Mouse (Mus musculus): ENCODE measurements at regions not wholly inside any gene's neighbourhood (a gene's known extent, or its start where the extent isn't known, plus 50 kb on each side); places are given as distances from the start of the nearest gene placed in this dataset.

DNA sequence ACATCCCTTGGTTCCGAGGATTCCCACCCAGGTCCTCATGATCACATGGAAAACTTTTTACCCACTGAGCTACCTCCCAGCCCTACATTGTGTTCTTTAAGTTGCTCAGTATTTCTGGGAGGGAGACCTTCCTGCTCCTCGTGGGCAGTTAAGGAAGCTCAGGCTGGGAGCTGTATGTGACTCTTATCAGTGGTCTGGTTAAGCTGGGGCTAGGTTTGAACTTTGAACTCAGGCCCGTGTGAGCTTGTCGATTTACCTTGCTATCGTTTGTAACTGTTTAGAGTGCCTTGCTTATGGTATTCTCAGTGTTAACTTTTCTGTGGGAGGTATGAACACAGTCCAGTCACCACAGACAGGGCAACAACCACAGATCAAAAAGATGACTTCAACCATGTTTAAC, 68.4 kb upstream of the Tpm1 start:
- no peak for DNase-seq (ENCODE audit: low read depth, low spot score)

DNA sequence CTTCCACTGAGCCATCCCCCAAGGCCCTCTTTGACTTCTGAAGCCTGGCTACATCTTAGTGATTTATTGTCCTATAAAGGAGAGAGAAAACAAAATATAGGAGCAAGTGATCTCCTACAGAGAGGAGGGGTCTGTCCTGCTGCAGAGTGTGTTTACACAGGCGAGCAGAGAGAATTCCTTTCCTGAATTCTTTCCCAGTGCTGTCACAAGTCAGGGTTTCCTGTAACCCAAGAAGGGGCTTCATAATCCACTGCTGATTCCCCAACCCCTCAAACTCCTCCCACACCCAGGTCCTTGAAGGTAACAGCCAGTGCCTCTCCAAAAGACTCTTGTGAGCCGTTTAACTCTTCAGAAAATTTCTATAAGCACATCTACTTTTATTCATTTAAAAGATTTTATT, 66.8 kb upstream of the Tpm1 start:
- no peak for DNase-seq (ENCODE audit: low read depth, low spot score)

DNA sequence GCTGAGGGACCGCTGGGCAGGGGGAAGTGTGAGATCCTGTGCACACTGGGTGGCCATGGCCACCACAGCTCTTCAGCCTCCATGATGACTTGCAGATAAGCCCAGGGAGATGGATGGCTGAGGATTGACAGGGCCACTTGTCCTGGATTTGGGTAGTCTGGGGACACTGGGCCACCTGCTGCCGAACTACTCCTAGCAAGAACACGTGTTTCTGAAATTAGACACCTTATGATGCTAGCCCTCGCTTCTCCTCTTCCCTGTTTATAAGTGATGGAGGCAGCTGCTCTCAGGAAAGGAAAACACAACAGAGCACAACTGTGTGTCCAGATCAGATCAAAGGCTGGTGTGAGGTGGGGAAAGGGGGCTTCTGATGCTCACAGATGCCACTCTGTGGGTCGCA, 64.9 kb upstream of the Tpm1 start:
- no peak for DNase-seq (ENCODE audit: low read depth, low spot score)

DNA sequence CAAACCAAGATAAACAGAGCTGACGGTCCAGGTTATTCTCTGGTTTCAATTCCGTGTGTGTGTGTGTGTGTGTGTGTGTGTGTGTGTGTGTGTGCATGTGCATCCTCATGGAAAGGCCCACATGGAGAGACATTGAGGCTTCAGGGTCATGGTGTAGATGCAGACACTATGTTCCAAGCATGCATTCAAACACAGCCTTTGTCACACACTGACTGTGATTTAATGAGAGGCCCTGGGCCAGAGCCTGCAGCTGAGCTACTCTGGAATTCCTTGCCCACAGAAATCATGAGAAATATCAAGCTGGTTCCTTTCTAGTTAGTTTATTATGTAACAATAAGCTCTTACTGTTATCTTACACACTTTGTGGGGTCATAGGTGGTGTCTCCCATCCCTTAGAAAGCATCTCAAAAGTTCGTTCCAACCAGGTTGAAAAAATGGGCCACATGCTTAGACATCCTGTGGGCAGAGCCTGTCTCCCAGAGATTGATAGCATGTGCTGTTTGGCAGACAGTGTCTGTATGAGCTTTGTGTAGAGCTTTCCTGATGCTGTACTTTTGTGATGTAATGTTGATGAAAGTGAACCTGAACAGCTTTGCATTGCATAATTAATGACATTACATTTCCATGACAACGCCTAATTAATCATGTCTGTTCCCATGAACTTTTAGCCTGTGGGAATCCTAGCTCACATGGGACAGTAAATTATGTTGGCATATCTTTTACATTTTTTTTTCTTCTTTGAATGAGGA, 62.8 kb upstream of the Tpm1 start:
- DNase-seq (ENCODE audit: low read depth, low spot score), result no peak

DNA sequence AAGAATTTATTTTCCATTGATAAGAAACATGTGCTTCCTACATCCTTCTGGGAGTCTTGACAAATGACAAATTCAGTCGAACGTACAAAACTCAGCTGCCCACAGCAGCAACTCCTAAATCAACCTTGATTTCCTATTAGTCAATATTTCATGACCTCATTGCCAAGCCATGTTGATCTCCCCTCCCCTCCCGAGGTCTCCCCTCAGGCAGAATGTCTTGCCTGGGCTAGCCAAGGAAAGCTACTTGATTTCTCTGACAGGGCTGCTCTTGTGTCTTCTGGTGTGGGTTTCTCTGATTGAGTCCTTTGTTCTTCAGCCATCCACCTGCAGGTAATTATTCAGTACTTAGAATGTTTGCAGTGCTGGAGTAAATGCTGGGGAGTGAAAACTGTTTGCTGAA, 58.7 kb upstream of the Tpm1 start:
- no peak for DNase-seq (ENCODE audit: low read depth, low spot score)

DNA sequence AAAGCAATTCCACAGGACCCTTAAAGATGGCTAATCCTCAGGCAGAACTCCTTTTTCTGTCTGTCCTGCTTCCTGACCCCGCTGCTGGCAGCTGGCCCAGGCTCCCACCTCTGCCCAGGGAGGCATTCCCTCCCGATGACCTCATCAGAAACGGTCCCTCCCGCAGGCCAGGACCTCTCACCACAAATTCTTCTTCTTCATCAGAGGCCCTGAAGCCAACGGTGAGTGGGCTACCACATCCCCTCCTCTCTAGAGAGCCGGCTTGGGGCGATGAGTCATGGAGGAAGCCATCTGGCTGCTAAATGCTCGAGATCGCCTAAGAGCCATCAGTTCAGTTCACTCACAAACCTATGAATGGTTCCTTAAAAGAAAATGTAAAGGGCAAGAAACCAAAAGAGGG, 56.7 kb upstream of the Tpm1 start:
- DNase-seq (ENCODE audit: low read depth, low spot score), result no peak

DNA sequence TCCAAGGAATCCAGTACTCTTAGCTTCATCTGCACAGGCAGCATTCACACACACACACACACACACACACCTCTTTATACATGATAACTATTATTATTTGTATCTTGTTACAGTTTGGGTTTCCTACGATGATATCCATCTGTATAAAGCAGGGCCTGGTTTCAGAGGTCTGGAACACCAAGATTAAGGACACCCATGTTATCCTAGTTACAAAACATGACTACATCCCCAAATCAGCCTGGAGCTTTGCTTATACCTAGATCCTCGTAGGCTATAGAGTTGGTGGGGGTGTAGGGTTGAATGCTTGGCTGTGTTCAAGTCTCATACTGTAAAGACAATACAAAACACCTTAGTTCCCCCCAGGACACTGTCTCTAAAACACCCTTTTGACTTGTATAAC, 56.0 kb upstream of the Tpm1 start:
- DNase-seq (ENCODE audit: low read depth, low spot score), result no peak

DNA sequence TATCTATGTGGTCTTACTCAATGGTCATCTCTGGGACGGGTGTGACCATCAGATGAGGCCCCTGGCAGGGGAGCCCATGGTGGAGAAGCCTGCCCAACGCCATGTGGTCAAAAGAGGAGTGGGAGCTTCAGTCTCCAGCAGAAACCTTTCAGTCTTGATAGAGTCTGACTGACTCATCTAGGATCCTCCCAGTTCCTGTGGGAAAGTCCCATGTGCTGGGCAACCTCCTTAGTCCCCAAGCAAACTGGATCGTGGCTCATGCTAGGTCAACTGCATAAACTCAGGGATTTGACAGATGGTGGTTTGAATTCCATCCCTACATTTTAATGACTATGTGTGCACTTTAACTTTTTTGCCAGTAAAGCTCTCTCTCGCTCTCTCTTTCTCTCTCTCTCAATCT, 55.4 kb upstream of the Tpm1 start:
- DNase-seq (ENCODE audit: low read depth, low spot score), result no peak

DNA sequence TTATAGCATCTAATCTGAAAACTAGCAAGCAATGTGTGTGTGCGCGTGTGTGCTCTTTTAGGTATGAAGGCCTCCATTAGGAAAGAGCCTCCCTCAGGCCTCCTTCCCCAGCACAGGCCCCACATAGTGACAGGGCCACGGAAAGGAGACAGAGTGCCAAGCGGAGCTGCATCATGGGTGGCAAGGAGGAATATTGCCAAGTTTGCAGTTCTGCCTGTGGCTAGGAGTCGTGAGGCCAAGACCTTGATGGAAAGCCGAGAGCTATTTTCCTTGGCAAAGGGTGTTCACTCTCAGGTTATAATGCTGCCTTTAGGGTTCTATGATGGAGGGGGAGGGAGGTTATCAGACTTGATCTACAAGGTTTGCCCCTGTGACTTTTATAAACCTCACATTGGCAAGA, 53.4 kb upstream of the Tpm1 start:
- DNase-seq (ENCODE audit: low read depth, low spot score), result no peak

DNA sequence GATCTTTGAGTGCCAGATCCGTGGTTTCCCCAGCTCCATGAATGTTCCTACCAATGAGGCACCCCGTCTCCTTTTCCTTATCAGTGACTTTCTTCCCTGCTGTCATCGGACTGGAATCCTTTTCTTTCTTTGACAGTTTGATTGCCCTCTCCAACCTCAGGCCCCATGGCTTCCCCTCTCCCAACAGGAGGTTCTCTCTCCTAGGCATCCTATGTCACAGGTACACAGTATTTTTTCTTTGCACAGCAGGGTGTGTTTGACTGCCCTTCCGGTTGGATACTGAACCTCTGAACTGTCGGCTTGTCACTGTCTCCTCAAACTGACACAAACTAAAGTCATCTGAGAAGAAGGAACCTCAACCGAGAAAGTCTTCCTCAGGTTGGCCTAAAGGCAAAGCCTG, 50.3 kb upstream of the Tpm1 start:
- peak; percentile 58 for DNase-seq (ENCODE audit: low read depth, low spot score)

Data from R1 (cell line).